Mouse (Mus musculus) cortical plate, adult 2 months (tissue): ENCODE measurements around the gene Ror1. TPM values are rescaled to one million over a fixed set of nuclear protein-coding genes. Genes with fewer than 3 reads are reported as not detected.

Experiments used
- H3K27ac ChIP-seq: fragments of 200-500 bp; 2 replicates; pipeline ENCODE4 v1.5.1; 2012; ENCODE audit warnings: low read length, control low read depth, inconsistent platforms; ENCODE audit not compliant: insufficient read depth
- H3K4me1 ChIP-seq: fragments of 200-500 bp; 2 replicates; pipeline ENCODE4 v1.6.1; 2011; ENCODE audit warnings: low read length; ENCODE audit not compliant: control insufficient read depth, insufficient read depth
- H3K4me3 ChIP-seq: fragments of 200-500 bp; 2 replicates; pipeline ENCODE4 v1.5.1; 2011; ENCODE audit warnings: mild to moderate bottlenecking, low read length, control low read depth; ENCODE audit not compliant: insufficient read depth
- CTCF ChIP-seq: fragments of 200-500 bp; IDR thresholded peaks from 2 replicates; pipeline ENCODE4 v1.5.1; 2011; ENCODE audit warnings: mild to moderate bottlenecking, control low read depth, low read length; ENCODE audit not compliant: insufficient read depth; ENCODE audit errors: extremely low read depth
- POLR2A ChIP-seq: fragments of 200-500 bp; IDR thresholded peaks from 2 replicates; pipeline ENCODE4 v1.6.1; 2011; ENCODE audit warnings: mild to moderate bottlenecking, low read length, control low read depth; ENCODE audit not compliant: insufficient read depth; ENCODE audit errors: extremely low read depth
- polyA plus RNA-seq: library from polyadenylated mRNA; depleted of rRNA; stranded (reverse); fragments of >200 nt; gene quantifications from 2 replicates; pipeline ENCODE4 v1.2.3, GENCODE M21; 2012

Gene Ror1
- polyA plus RNA-seq, 1 experiment, result 0.42 TPM

GRCm38 (mm10) chr4:100248273-100248672, 152.7 kb downstream of the Ror1 start:
- Histone ChIP-seq H3K27ac (no peak overlapping the region), H3K4me3 (no peak overlapping the region), H3K4me1 (no peaks in the 10 kb centered on the region)
- TF ChIP-seq POLR2A, result no peak
- TF ChIP-seq CTCF, result no peak

- no peak overlapping the region for H3K27ac ChIP-seq
- H3K4me3 ChIP-seq, result no peak overlapping the region
- H3K4me1 ChIP-seq, result no peaks in the 10 kb centered on the region
- no peak for TF ChIP-seq CTCF
- TF ChIP-seq POLR2A, result no peak
Measured at GRCm38 (mm10) chr4:100251270-100251669, 155.7 kb downstream of the Ror1 start.

- no peaks in the 10 kb centered on the region for H3K4me1 ChIP-seq
- TF ChIP-seq CTCF (no peak), POLR2A (no peak)
Measured at GRCm38 (mm10) chr4:100252050-100252449, 156.5 kb downstream of the Ror1 start.

GRCm38 (mm10) chr4:100252646-100253045, 157.1 kb downstream of the Ror1 start:
- H3K4me3 ChIP-seq, result no peak overlapping the region
- no peak for TF ChIP-seq CTCF
- no peak for TF ChIP-seq POLR2A

More at GRCm38 (mm10) chr4:100252050-100252449, 156.5 kb downstream of the Ror1 start:
- Histone ChIP-seq H3K27ac (no peak overlapping the region), H3K4me3 (no peak overlapping the region)

GRCm38 (mm10) chr4:100253401-100253800, 157.8 kb downstream of the Ror1 start:
- Histone ChIP-seq H3K27ac (no peak overlapping the region), H3K4me3 (no peak overlapping the region), H3K4me1 (no peaks in the 10 kb centered on the region)
- TF ChIP-seq POLR2A (no peak), CTCF (no peak)

More at GRCm38 (mm10) chr4:100252646-100253045, 157.1 kb downstream of the Ror1 start:
- Histone ChIP-seq H3K4me1 (no peaks in the 10 kb centered on the region), H3K27ac (no peak overlapping the region)

- H3K4me1 ChIP-seq, result no peaks in the 10 kb centered on the region
- no peak overlapping the region for H3K27ac ChIP-seq
- no peak for TF ChIP-seq CTCF
- no peak for TF ChIP-seq POLR2A
Measured at GRCm38 (mm10) chr4:100253831-100254230, 158.2 kb downstream of the Ror1 start.

GRCm38 (mm10) chr4:100258462-100258861, 162.9 kb downstream of the Ror1 start:
- no peak overlapping the region for H3K27ac ChIP-seq
- no peaks in the 10 kb centered on the region for H3K4me1 ChIP-seq
- TF ChIP-seq CTCF, result no peak
- TF ChIP-seq POLR2A, result no peak
- H3K4me3 ChIP-seq, result no peak overlapping the region

More at GRCm38 (mm10) chr4:100253831-100254230, 158.2 kb downstream of the Ror1 start:
- no peak overlapping the region for H3K4me3 ChIP-seq

GRCm38 (mm10) chr4:100263917-100264316, 168.3 kb downstream of the Ror1 start:
- no peak overlapping the region for H3K4me3 ChIP-seq
- no peak for TF ChIP-seq CTCF
- no peak for TF ChIP-seq POLR2A
- no peaks in the 10 kb centered on the region for H3K4me1 ChIP-seq

GRCm38 (mm10) chr4:100271059-100271735, 175.6 kb downstream of the Ror1 start:
- H3K4me3 ChIP-seq, result no peak overlapping the region
- no peak overlapping the region for H3K27ac ChIP-seq
- no peak for TF ChIP-seq POLR2A
- no peak for TF ChIP-seq CTCF
- no peaks in the 10 kb centered on the region for H3K4me1 ChIP-seq

More at GRCm38 (mm10) chr4:100263917-100264316, 168.3 kb downstream of the Ror1 start:
- H3K27ac ChIP-seq, result no peak overlapping the region

- Histone ChIP-seq H3K27ac (no peak overlapping the region), H3K4me1 (no peaks in the 10 kb centered on the region), H3K4me3 (no peak overlapping the region)
- no peak for TF ChIP-seq CTCF
- no peak for TF ChIP-seq POLR2A
Measured at GRCm38 (mm10) chr4:100271736-100272127, 176.1 kb downstream of the Ror1 start.
